Mouse (Mus musculus): Measurements from ENCODE around the gene Sugt1.
A peak's percentile ranks its signal among the peaks of the same experiment; 100 is the strongest.

The Sugt1 gene

GRCm38 (mm10) chr14:79587139-79587851 is at the start of gene Sugt1:
Sugt1 (plus strand) TSS chr14:79587691.
- DNase-seq (ENCODE audit: low spot score) = peak; percentile 94

- no peak for DNase-seq (ENCODE audit: low spot score)
Observed at GRCm38 (mm10) chr14:79537921-79538320, 49.6 kb upstream of the Sugt1 start.

- DNase-seq (ENCODE audit: low spot score) = no peak
Observed at GRCm38 (mm10) chr14:79541606-79542005, 45.9 kb upstream of the Sugt1 start.

- DNase-seq (ENCODE audit: low spot score) = no peak
Observed at GRCm38 (mm10) chr14:79549343-79549742, 38.1 kb upstream of the Sugt1 start.

- DNase-seq (ENCODE audit: low spot score) = no peak
Observed at GRCm38 (mm10) chr14:79551929-79552328, 35.6 kb upstream of the Sugt1 start.

- DNase-seq (ENCODE audit: low spot score) = no peak
Observed at GRCm38 (mm10) chr14:79552854-79553253, 34.6 kb upstream of the Sugt1 start.

- no peak for DNase-seq (ENCODE audit: low spot score)
Observed at GRCm38 (mm10) chr14:79557796-79558195, 29.7 kb upstream of the Sugt1 start.

GRCm38 (mm10) chr14:79562745-79563144 is 24.7 kb upstream of the Sugt1 start:
- peak; percentile 44 for DNase-seq (ENCODE audit: low spot score)

GRCm38 (mm10) chr14:79564784-79565183 is 22.7 kb upstream of the Sugt1 start:
- no peak for DNase-seq (ENCODE audit: low spot score)

- DNase-seq (ENCODE audit: low spot score) = no peak
Observed at GRCm38 (mm10) chr14:79573482-79574191, 13.9 kb upstream of the Sugt1 start.

- DNase-seq (ENCODE audit: low spot score) = no peak
Observed at GRCm38 (mm10) chr14:79574361-79574760, 13.1 kb upstream of the Sugt1 start.

GRCm38 (mm10) chr14:79583526-79584245 is 3.8 kb upstream of the Sugt1 start:
- DNase-seq (ENCODE audit: low spot score) = no peak

GRCm38 (mm10) chr14:79586499-79587138 is 872 bp upstream of the Sugt1 start:
- no peak for DNase-seq (ENCODE audit: low spot score)

- DNase-seq (ENCODE audit: low spot score) = no peak
Observed at GRCm38 (mm10) chr14:79587852-79588229, 350 bp downstream of the Sugt1 start.

- no peak for DNase-seq (ENCODE audit: low spot score)
Observed at GRCm38 (mm10) chr14:79588534-79588951, 1.1 kb downstream of the Sugt1 start.

- DNase-seq (ENCODE audit: low spot score) = no peak
Observed at GRCm38 (mm10) chr14:79589401-79589800, 1.9 kb downstream of the Sugt1 start.

- no peak for DNase-seq (ENCODE audit: low spot score)
Observed at GRCm38 (mm10) chr14:79590916-79591315, 3.4 kb downstream of the Sugt1 start.

- no peak for DNase-seq (ENCODE audit: low spot score)
Observed at GRCm38 (mm10) chr14:79591611-79592010, 4.1 kb downstream of the Sugt1 start.

- no peak for DNase-seq (ENCODE audit: low spot score)
Observed at GRCm38 (mm10) chr14:79594069-79594468, 6.6 kb downstream of the Sugt1 start.

GRCm38 (mm10) chr14:79596602-79597001 is 9.1 kb downstream of the Sugt1 start:
- DNase-seq (ENCODE audit: low spot score) = no peak

- no peak for DNase-seq (ENCODE audit: low spot score)
Observed at GRCm38 (mm10) chr14:79605881-79606280, 18.4 kb downstream of the Sugt1 start.

GRCm38 (mm10) chr14:79606392-79606791 is 18.9 kb downstream of the Sugt1 start:
- DNase-seq (ENCODE audit: low spot score) = no peak
